Mouse (Mus musculus) adrenal gland (tissue): ENCODE results near the gene Eapp.

Experiments
- intact Hi-C: fragments of 180-260 bp; cut with DNase I; formaldehyde crosslinking; loops from one replicate; pipeline ENCODE4 v1.15.1; 2025
- microRNA-seq, 2 experiments: library from miRNA; unstranded; fragments of <30 nt; microRNA quantifications; one replicate each; pipeline ENCODE4; 2019

The Eapp gene

DNA sequence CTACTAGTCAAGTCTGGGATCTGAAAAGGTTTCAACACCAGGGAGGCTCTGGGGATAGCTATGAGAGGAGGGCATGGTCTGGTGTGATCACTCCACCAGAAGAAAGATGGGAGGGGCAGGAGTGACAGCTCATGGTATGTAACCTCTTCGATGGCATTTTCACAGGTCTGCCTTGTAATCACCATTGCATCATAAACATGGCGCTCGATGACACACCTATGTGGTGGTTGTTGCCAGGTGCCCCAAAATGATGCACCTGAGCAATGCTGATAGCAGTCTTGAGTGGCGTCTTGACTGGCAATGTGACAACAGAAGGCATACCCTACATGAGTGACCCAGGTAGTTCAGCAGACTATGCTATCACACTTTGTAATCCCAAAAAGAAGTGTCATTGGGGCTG is 54.3 kb downstream of the Eapp start:
- intact Hi-C loops, result no loop called here

DNA sequence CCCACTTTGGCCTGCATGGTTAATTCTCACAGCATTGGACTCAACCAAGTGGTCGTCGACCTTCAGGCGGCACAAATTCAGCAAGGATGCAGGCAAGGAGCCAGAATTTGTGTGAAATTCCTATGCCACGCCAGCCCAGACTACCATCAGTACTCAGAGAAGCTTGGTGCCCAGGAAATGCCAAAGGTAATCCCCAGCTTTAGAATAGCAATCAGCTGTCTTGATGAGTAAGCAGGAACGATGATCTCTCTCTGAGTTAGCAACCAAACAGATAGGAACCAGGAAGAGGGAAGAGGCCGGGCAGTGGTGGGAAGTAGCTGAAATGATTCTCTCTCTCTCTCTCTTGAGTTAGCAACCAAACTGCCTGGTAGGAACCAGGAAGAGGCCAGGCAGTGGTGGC is 55.4 kb downstream of the Eapp start:
- intact Hi-C loops, result no loop called here

DNA sequence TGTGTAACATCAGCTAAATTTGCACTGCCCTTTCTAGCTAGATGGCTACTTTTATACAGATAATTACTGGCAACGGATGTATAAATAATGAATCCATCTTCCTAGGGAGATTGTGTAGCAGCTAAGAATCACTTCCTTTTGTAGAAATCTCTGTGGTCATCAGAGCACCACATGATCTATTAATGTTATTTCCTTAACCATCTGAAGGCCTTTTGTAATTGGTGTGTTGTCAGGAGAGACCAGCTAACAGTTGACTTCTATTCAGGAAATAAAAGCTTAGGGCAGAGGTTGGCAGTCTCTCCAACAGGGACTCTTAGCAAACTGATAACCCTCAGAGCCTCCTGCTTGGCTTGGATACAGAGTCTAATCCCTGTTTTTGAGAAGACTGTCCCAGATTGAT is 58.7 kb downstream of the Eapp start:
- intact Hi-C loops, result no loop called here

DNA sequence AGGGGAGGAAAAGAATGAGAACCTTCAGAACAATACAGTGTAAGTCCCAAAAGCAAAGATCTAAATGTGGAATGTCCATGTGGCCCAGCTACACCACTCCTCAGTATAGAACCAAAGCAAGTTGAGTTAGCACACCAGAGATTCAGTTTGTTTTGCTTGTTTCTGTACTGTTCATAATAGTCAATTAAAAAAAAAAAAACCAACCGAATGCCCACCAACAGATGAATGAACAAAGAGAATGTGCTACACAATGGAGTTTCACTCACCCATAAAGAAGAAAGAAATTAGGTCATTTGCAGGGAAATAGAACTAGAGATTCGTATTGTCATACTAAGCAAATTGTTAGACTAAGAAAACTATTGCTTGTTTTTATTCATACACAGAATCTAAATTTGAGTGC is 63.6 kb downstream of the Eapp start:
- intact Hi-C loops, result no loop called here

DNA sequence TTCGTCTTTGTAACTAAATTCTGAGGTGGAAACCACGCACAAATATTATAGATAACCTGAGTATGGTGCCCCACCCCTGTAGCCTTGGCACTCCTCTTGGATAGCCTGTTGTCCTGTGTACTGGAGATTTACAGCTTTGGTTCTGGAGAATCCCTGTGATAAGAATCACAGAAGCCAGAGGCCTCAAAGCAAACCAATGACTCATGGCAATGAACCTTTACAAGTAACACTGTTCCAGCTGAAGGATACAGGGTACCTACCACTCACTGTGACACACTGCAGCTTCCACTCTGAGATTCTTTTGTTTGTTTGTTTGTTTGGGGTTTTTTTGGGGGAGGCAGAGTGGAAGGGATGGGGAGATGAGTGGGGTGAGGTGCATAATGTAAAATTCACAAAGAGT is 73.8 kb downstream of the Eapp start:
- intact Hi-C loops, result loop anchor here (2.0 kb wide), 1 partner anchor 47 kb away; no protein-coding TSS in a partner anchor

Small RNAs within 50 kb of the gene (microRNA-seq; reads per million reads assigned to microRNA genes)
- gene Mir1892, result 0 to 0.25 reads per million in 2 experiments
